Mouse (Mus musculus) cerebellum, postnatal 4 days (tissue): ENCODE measurements around the gene Mapre3.

Experiments used
- DNase-seq, 2 experiments: peaks; one replicate each; pipeline ENCODE4 v3.0.0; 2022; ENCODE audit warnings: low spot score in 2 of 2, mixed read lengths in 1 of 2

The Mapre3 gene

GRCm38 (mm10) chr5:30824124-30824988 is 9.9 kb downstream of the Mapre3 start:
- no peak for DNase-seq

GRCm38 (mm10) chr5:30825166-30825565 is 10.7 kb downstream of the Mapre3 start:
- peak in 1 of 2 experiments; percentile 27 for DNase-seq

- no peak for DNase-seq
Observed at GRCm38 (mm10) chr5:30825821-30826220, 11.4 kb downstream of the Mapre3 start.

GRCm38 (mm10) chr5:30833416-30833815 is 19.0 kb downstream of the Mapre3 start:
- DNase-seq: no peak

- DNase-seq: no peak
Observed at GRCm38 (mm10) chr5:30839731-30840130, 25.3 kb downstream of the Mapre3 start.

GRCm38 (mm10) chr5:30841896-30842295 is 27.5 kb downstream of the Mapre3 start:
- DNase-seq: no peak

- no peak for DNase-seq
Observed at GRCm38 (mm10) chr5:30849891-30850555, 35.6 kb downstream of the Mapre3 start.

GRCm38 (mm10) chr5:30850556-30850925 is 36.1 kb downstream of the Mapre3 start:
- no peak for DNase-seq

GRCm38 (mm10) chr5:30853522-30853921 is 39.1 kb downstream of the Mapre3 start:
- DNase-seq: no peak

GRCm38 (mm10) chr5:30855674-30856073 is 41.2 kb downstream of the Mapre3 start:
- DNase-seq: no peak

- DNase-seq: no peak
Observed at GRCm38 (mm10) chr5:30856124-30856523, 41.7 kb downstream of the Mapre3 start.

- no peak for DNase-seq
Observed at GRCm38 (mm10) chr5:30863852-30864251, 49.4 kb downstream of the Mapre3 start.

GRCm38 (mm10) chr5:30864322-30864721 is 49.9 kb downstream of the Mapre3 start:
- DNase-seq: no peak

GRCm38 (mm10) chr5:30866871-30867270 is 52.4 kb downstream of the Mapre3 start:
- no peak for DNase-seq

GRCm38 (mm10) chr5:30867712-30868111 is 53.3 kb downstream of the Mapre3 start, which contains the start of gene Tmem214:
TSS of gene Tmem214 (plus strand) at chr5:30868012.
- no peak for DNase-seq

- DNase-seq: no peak
Observed at GRCm38 (mm10) chr5:30868981-30869380, 54.5 kb downstream of the Mapre3 start.

GRCm38 (mm10) chr5:30869405-30870130 is 55.1 kb downstream of the Mapre3 start:
- peak; percentile 83 to 87 for DNase-seq

- no peak for DNase-seq
Observed at GRCm38 (mm10) chr5:30870131-30870406, 55.6 kb downstream of the Mapre3 start.

- DNase-seq: no peak
Observed at GRCm38 (mm10) chr5:30872574-30872973, 58.1 kb downstream of the Mapre3 start.

GRCm38 (mm10) chr5:30874365-30874764 is 59.9 kb downstream of the Mapre3 start:
- no peak for DNase-seq

- no peak for DNase-seq
Observed at GRCm38 (mm10) chr5:30878616-30879015, 64.2 kb downstream of the Mapre3 start.

- DNase-seq: no peak
Observed at GRCm38 (mm10) chr5:30879347-30879943, 65.0 kb downstream of the Mapre3 start.
